Mouse (Mus musculus): ENCODE data around the gene Tspoap1.
A peak's percentile ranks its signal among the peaks of the same experiment; 100 is the strongest.

Tspoap1 gene

DNA sequence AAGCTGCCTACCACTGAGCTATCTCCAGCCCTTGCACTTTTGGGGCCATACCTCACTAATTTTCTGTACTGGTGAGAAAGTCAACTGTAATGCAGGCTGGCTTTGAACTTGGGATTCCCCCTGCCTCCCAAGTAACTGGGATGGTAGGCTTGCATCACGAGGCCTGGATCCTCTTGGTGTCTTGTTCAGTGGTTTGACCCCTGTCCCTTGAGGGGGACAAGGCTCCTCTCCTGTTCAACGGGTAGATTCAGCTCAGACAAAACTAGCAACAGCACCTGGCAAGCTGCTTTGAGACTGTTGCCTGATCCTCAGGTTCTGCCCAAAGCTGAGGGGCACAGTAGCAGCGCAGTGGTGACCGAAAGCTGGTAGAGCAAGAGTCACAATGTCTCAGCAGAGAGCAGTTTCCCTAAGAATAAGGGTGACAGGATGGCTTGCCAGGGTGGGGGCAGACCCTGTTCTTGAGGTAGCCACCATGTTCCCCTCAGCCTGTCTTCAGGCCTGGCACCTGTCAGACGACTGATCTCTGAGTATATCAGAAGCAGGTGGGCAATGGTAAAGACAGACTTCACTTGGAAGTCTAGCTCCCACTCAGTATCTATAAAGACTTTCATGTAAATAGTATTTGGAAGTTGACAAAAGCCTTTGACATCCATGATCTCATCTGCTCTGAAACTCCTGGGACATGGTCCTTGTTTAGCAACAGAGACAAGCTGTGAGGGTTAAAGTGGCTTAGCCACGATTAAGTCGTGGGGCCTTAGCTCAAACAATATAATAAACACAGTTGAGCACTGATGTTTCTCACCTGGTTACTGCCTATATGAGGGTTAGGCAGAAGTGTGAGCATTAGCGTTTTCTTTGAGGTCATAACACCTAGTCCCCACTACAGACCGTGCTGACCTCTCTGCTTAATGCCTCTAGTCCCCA is 14.4 kb upstream of the Tspoap1 start:
- DNase-seq = no peak

DNA sequence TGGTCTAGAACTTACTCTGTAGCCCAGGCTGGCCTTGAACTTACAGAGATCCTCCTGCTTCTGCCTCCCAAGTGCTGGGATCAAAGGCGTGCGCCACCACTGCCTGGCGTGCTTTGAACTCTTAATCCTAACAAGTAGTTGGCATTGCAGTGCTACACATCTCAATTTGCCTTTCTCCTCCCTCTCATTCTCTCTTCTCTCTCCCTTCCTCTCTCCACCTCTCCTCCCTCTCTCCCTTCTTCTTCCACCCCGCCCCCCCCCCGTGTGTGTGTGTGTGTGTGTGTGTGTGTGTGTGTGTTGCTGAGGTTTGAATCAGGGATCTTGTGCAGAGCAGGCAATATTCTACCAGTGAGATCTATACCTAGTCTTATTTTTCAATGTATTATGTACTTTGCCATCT is 13.0 kb upstream of the Tspoap1 start:
- DNase-seq = no peak

DNA sequence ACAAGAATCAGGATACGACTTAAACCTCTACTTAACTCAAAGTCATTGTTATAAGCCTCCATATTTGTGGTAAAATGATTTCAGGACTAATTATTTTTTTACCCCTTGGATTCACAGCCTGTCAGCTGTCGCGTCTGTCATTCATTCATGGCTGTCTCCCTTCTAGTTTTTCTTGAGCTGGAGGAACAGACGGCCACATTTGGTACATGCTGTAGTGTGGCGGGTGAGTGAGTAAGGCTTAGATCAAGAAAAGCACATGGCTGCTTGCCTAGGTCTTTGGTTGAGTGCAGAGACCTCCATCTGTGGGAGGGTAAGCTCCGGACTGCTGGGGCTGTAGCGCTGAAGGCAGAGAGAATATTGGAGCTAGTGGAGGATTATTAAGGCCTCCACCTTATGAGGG is 12.6 kb upstream of the Tspoap1 start:
- no peak for DNase-seq

DNA sequence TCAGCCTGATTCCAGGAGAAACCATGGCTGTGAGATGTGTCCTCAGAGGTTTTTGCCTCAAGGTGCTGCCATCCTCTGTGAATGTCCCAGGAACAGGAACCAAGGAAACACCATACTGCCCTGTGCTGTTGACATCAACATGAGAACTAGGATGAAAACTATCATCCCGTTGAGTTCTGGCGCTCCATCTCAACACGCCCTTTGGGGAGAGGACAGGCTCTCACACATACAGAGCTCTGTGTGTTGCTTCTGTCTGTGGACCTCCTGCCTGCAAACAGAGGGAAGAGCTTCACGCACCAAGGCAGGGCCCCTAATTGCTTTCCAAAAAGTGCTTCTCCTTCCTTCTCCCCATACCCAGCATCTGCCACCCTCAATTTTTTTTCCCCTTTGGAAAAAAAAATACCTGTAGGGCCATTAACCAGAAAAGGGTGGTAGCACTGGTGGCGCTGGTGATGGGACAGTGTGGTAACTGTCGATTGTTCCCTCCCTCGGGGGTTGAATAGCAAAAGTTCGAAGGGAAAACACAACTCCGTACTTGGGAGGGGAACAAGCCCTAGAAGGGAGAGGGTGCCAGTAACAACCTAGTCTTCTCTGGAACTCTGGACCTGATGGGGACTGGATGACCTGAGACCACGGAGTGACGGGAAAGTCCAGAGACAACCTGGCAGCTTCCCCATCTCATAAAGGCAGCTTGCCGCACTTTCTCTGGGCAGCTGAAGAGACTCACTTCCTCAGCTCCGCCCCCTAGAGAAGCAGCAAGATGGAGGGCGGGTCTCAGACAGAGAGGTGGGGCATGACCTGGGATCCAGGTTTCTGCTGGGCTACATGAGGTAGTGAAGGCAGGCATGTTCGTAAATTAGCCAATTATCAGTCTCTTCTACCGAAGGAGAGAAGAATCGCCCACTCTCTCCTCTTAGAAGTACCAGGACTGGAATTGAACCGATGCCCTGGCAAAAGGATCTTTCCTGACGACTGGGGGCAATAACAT is 11.9 kb upstream of the Tspoap1 start:
- DNase-seq = no peak

DNA sequence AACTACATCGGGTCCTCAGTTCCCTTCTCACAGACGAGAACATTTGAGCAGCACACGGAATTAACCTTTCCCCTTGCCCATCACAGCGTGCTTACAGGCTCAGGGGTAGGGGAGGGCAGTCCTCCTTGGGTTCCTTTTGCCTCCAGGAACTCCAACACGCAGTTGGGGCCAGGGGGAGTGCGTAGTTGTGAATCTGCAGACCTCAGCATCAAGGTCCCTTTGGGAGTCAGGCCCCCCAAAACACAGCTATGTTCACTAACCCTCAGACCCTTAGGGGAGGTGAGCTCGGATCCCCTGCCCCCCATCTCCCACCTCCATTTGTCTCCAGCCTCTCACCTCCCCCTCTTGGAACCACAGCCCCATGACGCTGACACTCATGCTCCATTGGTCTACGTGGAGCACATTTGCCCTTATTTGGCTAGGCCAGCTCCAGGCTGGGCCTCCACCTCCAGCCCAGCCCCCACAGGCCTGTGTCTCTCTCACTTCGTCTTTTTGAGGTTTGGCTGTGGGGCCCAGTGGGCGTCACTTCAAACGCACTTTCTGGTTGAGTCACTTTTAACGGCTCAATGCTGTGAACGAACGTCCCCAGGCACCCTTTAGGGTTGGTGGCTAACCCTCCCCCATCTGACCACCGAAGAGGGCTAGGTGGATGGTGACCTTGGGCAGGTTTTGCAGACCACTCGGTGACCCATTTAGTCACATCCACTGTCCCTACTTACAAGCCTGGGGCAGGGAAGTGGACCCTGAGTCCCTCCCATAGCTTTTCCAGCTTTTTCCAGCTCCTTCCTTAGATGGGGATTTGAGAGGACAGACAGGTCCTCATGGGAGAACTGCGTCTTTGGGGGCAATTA is 10.9 kb upstream of the Tspoap1 start:
- DNase-seq = no peak

DNA sequence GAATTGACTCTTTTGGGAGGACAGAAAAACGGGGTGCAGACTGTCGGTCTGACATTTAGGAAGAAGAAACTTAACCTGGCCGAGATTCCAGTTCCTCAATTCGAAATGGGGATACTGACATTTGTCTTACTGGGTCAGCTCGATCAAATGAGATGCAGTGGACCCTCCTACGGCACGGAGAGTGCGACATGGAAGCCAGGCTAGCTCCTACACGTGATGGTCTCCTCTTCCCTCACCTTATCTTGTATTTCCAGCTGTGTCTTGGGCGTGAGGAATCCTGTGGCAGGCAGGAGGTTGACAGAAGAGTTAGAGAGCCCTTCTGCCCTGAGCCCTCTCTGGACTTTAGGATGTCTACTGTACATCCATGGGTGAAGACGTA is 10.3 kb upstream of the Tspoap1 start:
- DNase-seq = no peak

DNA sequence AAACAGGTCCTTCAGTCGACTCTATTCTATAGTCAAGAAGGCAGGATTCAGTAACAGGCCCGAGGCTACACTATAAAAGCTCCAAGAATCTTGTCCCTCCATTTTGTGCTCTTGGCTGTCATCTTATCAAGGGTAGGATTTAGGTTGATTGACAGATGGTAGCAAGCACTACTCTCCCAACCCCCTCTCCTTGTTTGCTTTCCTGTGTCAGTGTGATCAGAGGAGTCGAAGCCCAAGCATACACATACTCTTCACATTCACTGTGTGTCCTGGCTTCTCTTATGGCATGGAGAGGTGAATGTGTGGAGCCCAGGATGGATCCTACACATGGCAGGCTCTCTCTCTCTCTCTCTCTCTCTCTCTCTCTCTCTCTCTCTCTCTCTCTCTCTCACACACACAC is 9.8 kb upstream of the Tspoap1 start:
- DNase-seq = no peak

DNA sequence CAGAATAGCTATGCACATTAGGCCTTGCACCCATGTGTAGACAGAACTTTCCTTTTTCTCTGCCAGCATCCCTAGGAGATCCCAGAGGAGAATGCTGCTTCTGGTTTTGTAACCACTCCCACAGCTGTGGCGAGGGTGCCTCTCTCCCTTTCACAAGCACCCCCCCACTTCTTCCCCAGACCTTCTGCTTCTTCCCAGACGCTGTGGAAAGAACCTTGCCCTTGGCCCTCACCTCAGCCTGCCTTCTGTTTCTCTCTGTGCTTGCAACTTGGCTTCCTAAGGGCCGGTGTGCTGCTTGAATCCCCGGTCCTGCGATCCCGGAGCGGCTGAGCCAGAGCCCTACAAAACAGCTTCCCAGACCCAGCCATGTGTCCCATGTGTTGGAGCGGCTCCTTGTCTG is 9.3 kb upstream of the Tspoap1 start:
- DNase-seq = no peak

DNA sequence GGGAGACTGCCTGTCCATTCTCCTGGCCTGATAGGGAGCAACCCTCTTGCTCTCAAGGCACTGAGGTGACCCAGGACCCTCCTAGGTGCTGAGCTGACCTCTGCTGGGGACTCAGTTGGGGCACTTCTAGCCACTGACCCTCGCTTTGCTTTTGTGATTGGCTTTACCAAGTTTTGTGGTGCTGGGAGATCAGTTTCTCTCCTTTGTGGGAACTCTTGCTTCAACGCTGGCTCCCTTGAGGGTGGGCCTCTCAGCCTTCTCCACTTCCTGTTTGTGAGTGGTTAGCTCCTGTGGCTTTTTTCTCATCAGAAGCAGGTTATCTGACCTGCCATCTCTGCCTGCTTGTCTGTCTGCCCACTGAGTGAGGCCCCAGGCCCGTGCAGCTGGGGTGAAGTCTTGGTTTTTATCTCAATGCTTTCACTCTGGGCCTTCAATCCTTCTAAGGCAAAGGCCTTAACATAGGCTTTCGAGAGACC is 8.8 kb upstream of the Tspoap1 start:
- DNase-seq = no peak

DNA sequence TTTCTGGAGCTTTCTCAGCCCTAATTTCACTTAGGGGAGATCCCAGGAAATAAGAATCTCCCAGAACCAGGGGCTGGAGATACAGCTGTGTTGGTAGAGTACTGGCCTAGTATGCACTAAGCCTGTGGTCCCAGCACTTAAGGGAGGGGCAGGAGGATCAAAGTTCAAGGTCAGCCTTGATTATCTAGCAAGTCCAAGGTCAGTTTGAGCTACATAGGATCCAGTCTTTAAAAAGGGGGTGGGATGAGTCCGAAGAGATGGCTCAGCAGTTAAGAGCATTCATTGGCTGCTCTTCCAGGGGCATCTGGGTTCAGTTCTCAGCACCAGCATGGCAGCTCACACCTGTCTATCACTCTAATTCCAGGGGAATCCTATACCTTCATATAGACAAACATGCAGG is 8.0 kb upstream of the Tspoap1 start:
- no peak for DNase-seq

DNA sequence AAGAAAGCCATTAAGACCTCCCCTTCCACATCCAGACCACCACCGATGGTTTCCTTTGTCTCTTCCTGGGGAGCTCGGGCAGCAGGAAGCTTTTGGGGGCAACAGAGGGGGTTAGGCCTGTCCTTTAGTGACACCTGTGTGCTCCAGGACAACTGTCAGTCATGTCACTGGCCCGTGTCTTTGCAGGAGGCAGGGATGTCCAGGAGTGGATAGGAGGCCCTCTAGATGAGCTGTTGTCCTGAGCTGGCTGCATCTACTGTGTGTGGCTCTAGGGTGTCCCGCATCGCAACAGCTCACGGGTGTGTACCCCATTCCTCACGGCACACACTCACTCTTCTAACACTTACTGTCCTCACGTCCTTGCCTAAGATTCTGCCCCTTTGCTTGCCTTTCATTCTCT is 7.1 kb upstream of the Tspoap1 start:
- DNase-seq = no peak

- no peak for DNase-seq
Observed at GRCm38 (mm10) chr11:87753891-87754501, 6.3 kb upstream of the Tspoap1 start.

DNA sequence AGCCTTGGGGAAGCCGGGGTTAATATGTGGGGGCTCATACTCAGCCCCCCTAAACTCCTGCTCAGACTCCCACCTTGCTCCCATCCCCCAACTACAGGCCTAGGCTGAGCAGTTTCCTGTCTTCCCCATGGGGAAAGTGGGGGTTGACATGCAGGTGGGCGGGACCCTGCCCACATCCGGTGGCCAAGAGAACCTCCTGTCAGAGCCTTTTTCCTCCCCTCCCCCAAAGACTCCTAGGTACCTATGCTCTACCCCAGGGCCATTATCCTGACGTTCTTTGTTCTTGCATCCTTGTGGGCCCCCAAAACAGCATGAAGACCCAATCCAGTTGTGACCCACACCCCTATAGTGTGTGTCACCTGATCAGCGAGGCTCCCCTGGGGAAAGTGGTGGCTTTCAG is 5.7 kb upstream of the Tspoap1 start:
- no peak for DNase-seq

- no peak for DNase-seq
Observed at GRCm38 (mm10) chr11:87755360-87756017, 4.9 kb upstream of the Tspoap1 start.

DNA sequence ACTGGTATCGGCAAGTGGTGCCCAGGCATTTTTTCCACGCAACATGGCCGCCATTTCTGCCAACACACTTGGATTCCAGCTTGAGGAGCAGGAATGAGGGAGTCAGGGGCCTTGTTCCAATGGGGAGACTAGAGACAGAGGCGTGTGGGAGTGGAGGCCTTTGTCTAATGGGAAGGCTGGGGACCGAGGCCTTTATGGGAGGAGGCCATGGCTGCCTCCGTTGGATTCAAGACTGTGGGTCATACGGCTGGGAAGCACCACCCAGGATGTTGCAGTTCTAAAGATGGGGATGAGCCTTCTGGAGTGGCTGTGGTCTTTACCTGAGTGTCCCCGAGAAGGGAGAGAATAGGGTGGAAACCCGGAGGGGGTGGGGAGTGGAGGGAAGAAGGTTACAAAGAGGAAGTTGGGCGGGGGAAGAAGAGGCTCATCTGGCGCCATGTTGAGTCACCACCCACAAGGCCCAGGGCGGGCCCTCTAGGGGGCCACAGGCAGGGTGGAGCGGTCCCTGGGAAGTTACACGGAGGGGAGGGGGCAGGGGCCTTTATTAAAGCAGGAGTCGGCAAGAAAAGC is 4.0 kb upstream of the Tspoap1 start:
- no peak for DNase-seq

- no peak for DNase-seq
Observed at GRCm38 (mm10) chr11:87757001-87757954, 3.1 kb upstream of the Tspoap1 start.

DNA sequence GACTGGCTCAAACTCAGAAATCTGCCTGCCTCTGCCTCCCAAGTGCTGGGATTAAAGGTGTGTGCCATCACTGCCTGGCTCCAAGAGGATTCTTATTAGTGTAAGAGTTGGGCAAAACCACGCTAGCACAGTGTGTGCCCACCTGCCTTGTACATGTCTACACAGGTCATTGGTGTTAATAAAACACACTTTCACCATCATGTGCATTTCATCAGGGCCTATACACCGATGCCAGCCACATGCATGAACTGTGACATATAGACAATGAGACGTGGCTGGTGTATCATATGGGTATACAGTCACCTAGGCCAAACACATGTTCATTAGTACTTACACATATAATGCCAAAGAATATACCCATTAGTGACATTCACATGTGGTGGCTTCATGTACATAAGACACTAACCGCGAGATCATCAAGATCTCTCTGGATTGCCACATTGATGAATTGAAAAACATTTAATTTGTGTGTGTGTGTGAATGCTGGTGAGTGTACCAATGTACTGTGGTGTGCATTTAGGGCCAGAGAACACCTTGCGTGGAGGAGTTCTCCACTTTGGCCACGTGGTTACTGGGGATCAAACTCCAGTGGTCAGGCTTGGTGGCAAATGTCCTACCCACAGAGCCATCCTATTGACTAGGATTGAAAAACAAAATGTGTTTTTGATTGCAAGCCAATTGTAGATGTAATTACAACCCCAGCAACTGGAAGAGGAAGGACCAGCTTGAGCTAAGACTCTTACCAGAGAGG is 2.0 kb upstream of the Tspoap1 start:
- no peak for DNase-seq

- no peak for DNase-seq
Observed at GRCm38 (mm10) chr11:87758957-87759608, 1.3 kb upstream of the Tspoap1 start.

GRCm38 (mm10) chr11:87759609-87760005 is 734 bp upstream of the Tspoap1 start:
- DNase-seq = peak; percentile 56
